Mouse (Mus musculus): ENCODE measurements around the gene Acyp2. TPM values are rescaled to one million over a fixed set of nuclear protein-coding genes. Genes with fewer than 3 reads are reported as not detected.
"Not testable (repeated sequence)": the region's sequence is repeated elsewhere in the genome, so short reads cannot be mapped to it uniquely, and the experiment has no call there.

Acyp2 gene
- 1 to 10 TPM in 5 of 26 experiments, not detected in 21; 1.0 to 1.6 (median 1.3) TPM for total RNA-seq (2018; cell fraction: chromatin; rRNA removed)
- 1 to 10 TPM in 14 of 26 experiments, under 1 TPM in 11, not detected in 1; 0.28 to 3.7 (median 1.2) TPM for total RNA-seq (2018; cell fraction: cytosol; rRNA removed)
- total RNA-seq (2018; cell fraction: nucleus; rRNA removed), result 1 to 10 TPM in 5 of 26 experiments, under 1 TPM in 7, not detected in 14; 0.58 to 2.1 (median 0.81) TPM
- polyA plus RNA-seq (2018), result 0.90 to 2.0 TPM (median 1.4 TPM) in 3 replicates

DNA sequence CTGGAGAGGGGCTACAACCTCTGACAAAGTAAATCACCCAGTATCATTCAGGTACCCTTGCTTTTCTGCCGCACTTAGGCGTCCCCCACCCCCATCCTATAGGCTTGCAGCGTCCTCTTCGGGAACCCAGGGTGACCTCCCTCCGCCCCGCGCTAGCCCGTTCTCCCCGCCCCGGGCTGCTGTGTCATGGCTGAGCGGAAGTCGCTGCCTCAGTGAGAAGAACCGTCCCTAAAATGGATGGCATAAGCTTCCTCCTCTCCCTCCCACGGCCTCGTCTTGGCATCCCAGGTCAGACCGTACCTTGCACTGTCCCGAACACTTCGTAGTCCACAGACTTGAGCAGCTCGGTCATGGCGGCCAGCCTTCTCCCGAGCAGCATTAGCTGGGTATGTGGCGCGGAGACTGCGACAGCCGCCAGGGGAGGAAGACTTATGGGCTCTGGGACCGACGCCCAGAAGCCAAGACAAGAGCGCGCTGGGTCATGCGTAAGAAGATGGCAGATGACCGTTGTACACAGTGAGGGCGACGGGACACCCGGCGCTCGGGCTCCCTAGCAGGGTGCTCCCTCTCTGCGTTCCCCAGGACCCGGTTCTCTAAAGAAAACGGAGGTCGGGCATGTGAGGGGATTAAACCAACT is at the start of gene Acyp2:
Gene Acyp2, minus strand, starts transcription at position 587 of the 637 bp plus-strand sequence.
- peak within 1 kb of the TSS; percentile 38; the same call in 1 of the 2 replicates for H3K27ac ChIP-seq
- no peaks in the 10 kb centered on the region for H3K79me2 ChIP-seq (ENCODE audit: inconsistent target)
- peak within 1 kb of the TSS; percentile 53 for H3K4me3 ChIP-seq (ENCODE audit: inconsistent target)
- 3% methylated on average over 40 of the region's 40 CpGs for WGBS (ENCODE audit: missing documents)
- H3K36me3 ChIP-seq (ENCODE audit: inconsistent target), result no peaks in the 10 kb centered on the region

DNA sequence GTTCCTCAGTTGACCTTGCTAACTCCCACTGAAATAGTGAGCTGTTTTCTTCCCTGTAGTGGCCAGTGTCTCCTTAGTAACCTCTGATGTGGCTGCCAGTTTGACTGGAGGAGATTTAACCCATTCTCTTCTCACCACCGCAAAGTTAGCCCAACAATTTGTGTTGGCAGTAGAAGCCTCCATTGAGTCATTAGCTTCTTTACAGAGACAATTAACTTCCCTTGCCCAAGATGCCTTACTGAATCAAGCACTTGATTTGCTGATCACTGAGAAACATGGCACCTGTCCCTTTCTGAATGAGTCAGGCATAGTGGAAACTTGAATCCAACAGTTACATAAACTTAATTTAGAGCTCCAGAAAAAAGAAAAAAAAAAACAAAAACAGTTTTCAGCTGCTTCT is 40.0 kb upstream of the Acyp2 start:
- WGBS (ENCODE audit: missing documents), result 79% methylated on average over 1 of the region's 1 CpGs
- Histone ChIP-seq H3K36me3 (ENCODE audit: inconsistent target) (no peaks in the 10 kb centered on the region), H3K27ac (no peak overlapping the region), H3K79me2 (ENCODE audit: inconsistent target) (no peaks in the 10 kb centered on the region), H3K4me3 (ENCODE audit: inconsistent target) (no peak overlapping the region)

DNA sequence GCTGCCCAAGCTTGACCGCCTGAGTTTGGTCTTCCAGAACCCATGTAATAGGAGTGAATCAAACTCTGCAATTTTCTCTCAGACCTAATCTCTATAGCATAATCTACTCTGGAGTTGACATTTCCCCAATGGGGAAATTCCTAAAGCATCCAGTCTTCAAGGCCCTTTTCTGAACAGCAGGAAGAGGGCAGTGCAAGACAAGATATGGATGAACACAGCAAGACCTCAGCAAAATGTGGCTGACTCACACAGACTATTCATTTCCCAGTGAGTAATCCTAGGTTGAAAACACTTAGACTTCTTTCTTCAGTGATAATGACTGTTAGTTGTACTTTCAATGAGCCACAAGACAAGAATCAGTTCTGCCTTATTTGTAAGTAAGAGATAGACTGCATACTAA is 26.7 kb upstream of the Acyp2 start:
- Histone ChIP-seq H3K27ac (no peak overlapping the region), H3K79me2 (ENCODE audit: inconsistent target) (no peaks in the 10 kb centered on the region), H3K36me3 (ENCODE audit: inconsistent target) (no peaks in the 10 kb centered on the region), H3K4me3 (ENCODE audit: inconsistent target) (no peak overlapping the region)
- WGBS (ENCODE audit: missing documents), result 88% methylated on average over 1 of the region's 1 CpGs

DNA sequence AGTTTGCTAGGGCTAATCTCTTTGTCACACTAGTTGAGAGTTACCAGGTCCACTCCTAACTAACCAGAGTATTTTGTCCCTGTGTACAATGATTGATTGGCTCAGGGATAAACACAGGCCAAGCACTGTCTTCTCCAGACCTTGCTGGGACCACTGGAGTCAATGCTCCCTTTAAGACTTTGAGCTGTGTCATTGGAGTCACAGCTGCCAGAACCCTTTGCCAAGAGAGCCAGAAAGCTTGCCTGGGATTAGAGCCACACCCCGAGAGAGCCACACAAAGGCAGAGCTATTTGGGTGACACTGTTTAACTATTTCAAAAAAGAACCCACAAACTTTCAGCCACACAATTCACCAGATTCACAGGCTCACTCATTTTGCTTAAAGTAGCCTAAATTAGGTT is 23.3 kb upstream of the Acyp2 start:
- WGBS (ENCODE audit: missing documents), result 50% methylated on average over 1 of the region's 1 CpGs
- no peaks in the 10 kb centered on the region for H3K36me3 ChIP-seq (ENCODE audit: inconsistent target)
- H3K4me3 ChIP-seq (ENCODE audit: inconsistent target), result no peak overlapping the region
- H3K79me2 ChIP-seq (ENCODE audit: inconsistent target), result no peaks in the 10 kb centered on the region
- H3K27ac ChIP-seq, result no peak overlapping the region

DNA sequence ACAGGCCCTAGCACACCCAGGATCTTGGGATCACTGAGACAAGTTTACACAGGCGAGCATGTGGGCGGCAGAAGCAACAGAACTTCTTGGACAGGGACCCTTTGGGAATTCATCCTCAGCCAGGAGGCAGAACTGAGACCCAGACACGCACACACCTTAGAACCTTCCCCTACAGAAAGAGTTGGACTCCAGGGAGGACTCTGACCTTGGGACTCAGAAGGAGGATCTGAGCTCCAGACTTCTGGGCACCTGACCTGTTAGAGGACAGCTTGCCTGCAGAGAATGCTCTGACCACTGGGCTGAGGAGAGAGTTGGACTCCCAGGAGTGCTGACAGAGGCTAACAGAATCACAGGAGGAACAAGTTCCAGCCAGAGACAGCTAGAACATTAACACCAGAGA is 13.6 kb upstream of the Acyp2 start:
- no peaks in the 10 kb centered on the region for H3K79me2 ChIP-seq (ENCODE audit: inconsistent target)
- H3K36me3 ChIP-seq (ENCODE audit: inconsistent target), result no peaks in the 10 kb centered on the region
- WGBS (ENCODE audit: missing documents), result 89% methylated on average over 3 of the region's 3 CpGs
- H3K4me3 ChIP-seq (ENCODE audit: inconsistent target), result no peak overlapping the region
- H3K27ac ChIP-seq, result no peak overlapping the region

DNA sequence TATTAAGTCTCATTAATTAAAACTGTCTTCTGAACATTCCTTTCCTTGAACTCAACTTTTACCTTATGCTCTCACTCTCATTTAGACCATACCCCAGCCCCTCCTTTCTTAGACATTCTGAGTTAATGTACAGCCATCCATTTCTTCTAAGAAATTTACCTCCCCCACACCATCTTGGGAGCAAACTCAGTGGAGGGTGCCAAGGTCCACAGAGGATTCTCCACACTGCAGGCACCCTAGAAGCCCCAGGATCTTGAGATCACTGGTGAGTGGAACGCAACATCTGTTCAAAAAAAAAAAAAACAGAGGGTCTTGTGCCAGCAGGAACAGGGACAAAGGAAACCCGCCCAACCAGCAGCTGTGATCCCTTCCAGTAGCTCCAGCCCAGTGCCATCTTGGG is 13.2 kb upstream of the Acyp2 start:
- Histone ChIP-seq H3K4me3 (ENCODE audit: inconsistent target) (no peak overlapping the region), H3K36me3 (ENCODE audit: inconsistent target) (no peaks in the 10 kb centered on the region), H3K27ac (no peak overlapping the region), H3K79me2 (ENCODE audit: inconsistent target) (no peaks in the 10 kb centered on the region)
- 90% methylated on average over 2 of the region's 2 CpGs for WGBS (ENCODE audit: missing documents)

DNA sequence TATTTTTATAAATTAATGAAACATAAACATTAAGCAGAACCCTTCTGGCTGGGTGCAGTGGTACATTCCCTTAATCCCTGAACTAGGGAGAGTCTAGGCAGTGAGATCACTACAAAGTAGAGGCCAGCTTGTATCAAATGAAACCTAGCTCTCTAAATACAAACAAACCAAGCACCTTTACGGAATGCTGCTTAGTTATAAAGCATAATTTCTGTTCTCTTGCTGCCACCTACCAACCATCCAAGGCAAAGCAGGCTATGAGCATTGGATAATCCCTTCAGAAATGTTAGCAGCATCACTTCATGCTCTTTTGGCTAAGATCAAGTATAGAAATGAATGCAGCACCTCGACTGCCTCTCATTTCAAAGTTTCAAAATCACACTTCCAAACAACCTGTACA is 7.7 kb upstream of the Acyp2 start:
- H3K79me2 ChIP-seq (ENCODE audit: inconsistent target), result no peaks in the 10 kb centered on the region
- WGBS (ENCODE audit: missing documents), result 22% methylated on average over 2 of the region's 2 CpGs

DNA sequence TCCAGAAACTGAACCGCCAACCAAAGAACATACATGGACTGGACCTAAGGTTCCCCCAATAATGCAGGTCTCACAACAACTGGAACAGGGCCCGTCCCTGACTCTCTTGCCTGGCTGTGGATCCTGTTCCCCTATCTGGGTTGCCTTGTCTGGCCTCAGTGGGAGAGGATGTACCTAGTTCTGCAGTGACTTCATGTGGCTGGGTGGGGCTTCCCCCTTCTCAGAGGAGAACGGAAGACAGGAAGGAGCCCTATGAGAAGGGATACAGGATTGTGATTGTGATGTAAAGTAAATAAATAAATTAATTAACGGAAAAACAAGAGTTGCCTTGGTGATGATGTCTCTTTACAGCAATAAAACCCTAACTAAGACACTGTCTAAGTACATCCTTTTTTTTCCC is 6.7 kb upstream of the Acyp2 start:
- H3K27ac ChIP-seq, result no peak overlapping the region
- no peaks in the 10 kb centered on the region for H3K36me3 ChIP-seq (ENCODE audit: inconsistent target)
- H3K4me3 ChIP-seq (ENCODE audit: inconsistent target), result no peak overlapping the region
- no peaks in the 10 kb centered on the region for H3K79me2 ChIP-seq (ENCODE audit: inconsistent target)
- 77% methylated on average over 4 of the region's 4 CpGs for WGBS (ENCODE audit: missing documents)

More for the DNA sequence above, 7.7 kb upstream of the Acyp2 start:
- no peaks in the 10 kb centered on the region for H3K36me3 ChIP-seq (ENCODE audit: inconsistent target)
- H3K4me3 ChIP-seq (ENCODE audit: inconsistent target), result no peak overlapping the region
- H3K27ac ChIP-seq, result no peak overlapping the region

DNA sequence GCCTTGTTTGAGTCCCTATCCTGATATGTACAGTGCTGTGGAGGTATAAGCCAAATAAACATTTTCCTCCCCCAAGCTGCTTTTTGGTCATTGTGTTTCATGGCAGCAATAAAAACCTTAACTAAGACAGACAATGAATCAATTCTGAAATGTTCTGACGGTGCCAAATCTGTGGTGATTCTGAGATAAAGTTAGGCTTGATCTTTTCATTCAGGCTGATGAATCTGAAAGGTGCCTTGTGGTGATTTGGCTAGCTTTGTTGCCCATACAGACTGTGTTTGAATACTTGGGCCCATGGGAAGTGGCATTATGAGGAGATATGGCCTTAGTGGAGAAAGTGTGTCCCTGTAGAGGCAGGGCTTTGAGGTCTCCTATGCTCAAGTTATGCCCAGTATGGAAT is 1.0 kb upstream of the Acyp2 start:
- WGBS (ENCODE audit: missing documents), result 100% methylated on average over 1 of the region's 1 CpGs
- Histone ChIP-seq H3K36me3 (ENCODE audit: inconsistent target) (no peaks in the 10 kb centered on the region), H3K79me2 (ENCODE audit: inconsistent target) (no peaks in the 10 kb centered on the region), H3K27ac (no peak overlapping the region), H3K4me3 (ENCODE audit: inconsistent target) (no peak overlapping the region)

DNA sequence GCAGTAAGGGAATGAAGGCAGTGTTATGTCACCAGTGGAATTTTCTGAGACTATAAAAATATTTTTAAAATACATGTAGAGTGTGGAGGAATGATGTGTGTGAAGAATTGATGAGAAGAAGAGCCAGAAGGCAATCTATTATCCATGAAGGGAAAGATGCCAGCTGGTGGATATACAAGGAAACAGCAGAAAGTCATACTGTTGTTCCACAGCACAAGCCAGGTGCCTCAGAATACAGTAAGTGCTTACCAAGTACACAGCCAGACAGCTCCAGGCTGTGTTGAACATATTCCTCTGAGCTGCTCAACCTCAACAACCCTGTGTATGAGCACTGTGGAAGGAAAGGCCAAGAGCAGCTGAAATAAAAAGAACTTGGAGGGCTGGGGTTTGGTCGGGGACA is 13.7 kb downstream of the Acyp2 start:
- no peak overlapping the region for H3K4me3 ChIP-seq (ENCODE audit: inconsistent target)
- H3K27ac ChIP-seq, result no peak overlapping the region
- WGBS (ENCODE audit: missing documents), result 100% methylated on average over 1 of the region's 1 CpGs
- H3K36me3 ChIP-seq (ENCODE audit: inconsistent target), result no peaks in the 10 kb centered on the region
- no peaks in the 10 kb centered on the region for H3K79me2 ChIP-seq (ENCODE audit: inconsistent target)

DNA sequence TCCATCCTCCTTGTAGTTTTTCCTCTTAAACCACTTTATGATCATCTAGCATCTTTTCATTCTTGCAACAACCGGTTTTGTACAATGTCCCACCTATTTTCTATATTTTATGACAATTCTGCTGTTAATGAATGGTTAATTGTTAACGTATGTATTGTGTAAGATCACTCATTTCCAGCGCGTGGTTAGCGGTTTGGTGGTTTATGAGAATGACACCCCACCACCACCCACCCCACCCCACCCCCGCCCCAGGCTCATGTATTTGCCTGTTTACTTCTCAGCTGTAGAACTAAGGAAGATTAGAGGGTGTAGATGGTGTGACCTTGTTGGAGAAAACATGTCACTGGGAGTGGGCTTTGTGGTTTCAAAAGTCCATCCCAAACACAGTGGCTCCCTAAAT is 18.9 kb downstream of the Acyp2 start:
- no peak overlapping the region for H3K27ac ChIP-seq
- no peak overlapping the region for H3K4me3 ChIP-seq (ENCODE audit: inconsistent target)
- no peaks in the 10 kb centered on the region for H3K79me2 ChIP-seq (ENCODE audit: inconsistent target)
- 42% methylated on average over 5 of the region's 6 CpGs for WGBS (ENCODE audit: missing documents)
- H3K36me3 ChIP-seq (ENCODE audit: inconsistent target), result no peaks in the 10 kb centered on the region

DNA sequence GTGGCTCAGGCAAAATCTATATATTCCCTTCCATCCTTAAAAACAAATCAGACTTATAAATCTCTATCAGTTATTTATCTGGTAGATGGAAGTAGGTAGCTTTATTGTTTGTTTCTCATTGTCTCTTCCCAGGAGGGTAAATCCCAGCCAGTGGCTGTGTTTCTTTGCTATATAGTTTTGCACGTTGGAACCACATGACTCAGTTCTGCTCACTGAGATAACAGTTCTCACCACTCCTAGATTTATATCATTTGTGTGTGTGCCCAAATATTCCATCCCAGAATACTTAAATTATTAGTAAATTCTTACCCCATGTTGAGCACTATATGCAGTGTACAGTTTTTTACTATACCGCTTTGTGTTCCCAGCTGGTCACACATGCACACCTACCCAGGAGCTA is 26.2 kb downstream of the Acyp2 start:
- WGBS (ENCODE audit: missing documents), result 89% methylated on average over 2 of the region's 2 CpGs
- Histone ChIP-seq H3K79me2 (ENCODE audit: inconsistent target) (no peaks in the 10 kb centered on the region), H3K36me3 (ENCODE audit: inconsistent target) (no peaks in the 10 kb centered on the region), H3K27ac (no peak overlapping the region), H3K4me3 (ENCODE audit: inconsistent target) (no peak overlapping the region)

DNA sequence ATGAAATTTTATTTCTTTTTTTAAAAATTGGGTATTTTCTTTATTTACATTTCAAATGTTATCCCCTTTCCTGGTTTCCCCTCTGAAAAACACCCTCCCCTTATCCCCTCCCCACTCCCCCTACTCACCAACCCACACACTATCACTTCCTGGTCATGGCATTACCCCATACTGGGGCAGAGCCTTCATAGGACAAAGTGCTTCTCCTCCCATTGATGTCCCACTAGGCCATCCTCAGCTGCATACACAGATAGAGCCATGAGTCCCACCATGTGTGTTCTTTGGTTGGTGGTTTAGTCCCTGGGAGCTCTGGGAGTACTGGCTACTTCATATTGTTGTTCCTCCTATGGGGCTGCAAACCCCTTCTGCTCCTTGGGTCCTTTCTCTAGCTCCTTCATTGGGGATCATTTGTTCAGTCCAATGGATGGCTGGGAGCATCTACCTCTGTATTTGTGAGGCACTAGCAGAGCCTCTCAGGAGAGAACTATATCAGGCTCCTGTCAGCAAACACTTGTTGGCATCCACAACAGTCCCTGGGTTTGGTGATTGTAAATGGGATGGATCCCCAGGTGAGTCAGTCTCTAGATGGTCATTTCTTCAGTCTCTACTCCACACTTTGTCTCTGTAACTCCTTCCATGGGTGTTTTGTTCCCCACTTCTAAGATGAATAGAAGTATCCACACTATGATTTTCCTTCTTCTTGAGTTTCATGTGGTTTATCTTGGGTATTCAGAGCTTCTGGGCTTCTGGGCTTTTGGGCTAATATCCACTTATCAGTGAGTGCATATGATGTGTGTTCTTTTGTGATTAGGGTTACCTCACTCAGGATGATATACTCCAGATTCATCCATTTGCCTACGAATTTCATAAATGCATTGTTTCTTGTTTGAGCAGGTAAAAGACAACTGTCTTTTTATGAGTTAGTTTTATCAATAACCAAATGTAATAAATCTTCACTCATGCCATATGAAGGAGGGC is 27.7 kb downstream of the Acyp2 start:
- H3K27ac ChIP-seq; H3K36me3 ChIP-seq (ENCODE audit: inconsistent target); H3K4me3 ChIP-seq (ENCODE audit: inconsistent target); H3K79me2 ChIP-seq (ENCODE audit: inconsistent target): not testable (repeated sequence)
- 92% methylated on average over 1 of the region's 1 CpGs for WGBS (ENCODE audit: missing documents)

DNA sequence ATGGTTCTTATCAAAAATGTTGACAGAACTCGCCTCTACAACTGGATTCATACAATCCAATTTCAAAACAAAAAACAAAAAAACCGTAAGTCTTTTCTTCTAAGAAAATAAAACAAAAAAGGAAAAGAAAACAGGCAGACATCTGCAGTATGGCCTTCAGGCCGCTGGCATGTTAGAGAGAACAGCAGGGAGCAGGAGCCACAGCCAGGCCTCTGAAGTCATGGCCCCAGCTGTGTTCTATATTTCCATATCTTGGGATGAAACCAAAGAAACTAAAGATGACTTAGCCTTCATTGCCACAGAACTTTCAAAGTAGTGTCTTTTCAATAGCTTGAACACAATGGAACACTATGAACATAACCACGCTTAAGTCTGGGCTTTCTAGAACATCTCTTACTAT is 31.2 kb downstream of the Acyp2 start:
- no peaks in the 10 kb centered on the region for H3K79me2 ChIP-seq (ENCODE audit: inconsistent target)
- 93% methylated on average over 4 of the region's 4 CpGs for WGBS (ENCODE audit: missing documents)
- no peak overlapping the region for H3K4me3 ChIP-seq (ENCODE audit: inconsistent target)

DNA sequence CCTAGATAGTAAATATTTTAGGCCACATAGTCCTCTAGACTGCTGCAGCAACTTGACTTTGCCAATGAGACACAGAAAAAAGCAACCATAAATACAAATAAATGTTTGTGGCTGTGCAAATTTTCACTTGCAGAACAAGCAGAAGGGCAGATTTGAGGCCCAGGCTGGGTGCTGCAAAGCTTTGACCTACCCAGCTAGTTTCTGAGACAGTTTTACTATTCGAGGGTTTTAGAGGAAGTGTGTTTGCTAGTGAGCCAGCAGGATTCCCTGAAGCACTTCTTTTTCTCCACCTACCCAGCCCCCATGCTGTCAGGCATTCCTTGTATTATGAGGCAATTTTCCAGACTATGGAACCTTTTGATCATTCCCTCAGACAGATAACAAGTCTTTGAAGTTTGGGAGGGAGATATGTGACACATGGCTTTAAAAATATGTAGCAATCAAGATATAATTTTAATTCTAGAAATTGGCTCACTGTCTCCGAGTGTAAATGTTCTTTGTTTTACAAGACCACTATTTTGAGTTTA is 31.8 kb downstream of the Acyp2 start:
- Histone ChIP-seq H3K79me2 (ENCODE audit: inconsistent target) (no peaks in the 10 kb centered on the region), H3K4me3 (ENCODE audit: inconsistent target) (no peak overlapping the region), H3K36me3 (ENCODE audit: inconsistent target) (no peaks in the 10 kb centered on the region), H3K27ac (no peak overlapping the region)
- WGBS (ENCODE audit: missing documents), result 49% methylated on average over 2 of the region's 2 CpGs

More for the DNA sequence above, 31.2 kb downstream of the Acyp2 start:
- H3K36me3 ChIP-seq (ENCODE audit: inconsistent target), result no peaks in the 10 kb centered on the region
- H3K27ac ChIP-seq, result no peak overlapping the region

Data from macrophage (primary cell).